Mouse (Mus musculus) right cerebral cortex, adult 18-20 months (tissue): Measurements from ENCODE around the gene Gm10378.
"Not testable (repeated sequence)": the region's sequence is repeated elsewhere in the genome, so short reads cannot be mapped to it uniquely, and the experiment has no call there.

Source experiments
- DNase-seq: peaks from one replicate; pipeline ENCODE4 v3.0.0; 2022; ENCODE audit warnings: mixed read lengths

Gene Gm10378

GRCm38 (mm10) chr14:42655638-42656037 lies at the start of gene Gm10378:
TSS of gene Gm10378 (plus strand) at chr14:42655938.
- not testable (repeated sequence) for DNase-seq

DNA sequence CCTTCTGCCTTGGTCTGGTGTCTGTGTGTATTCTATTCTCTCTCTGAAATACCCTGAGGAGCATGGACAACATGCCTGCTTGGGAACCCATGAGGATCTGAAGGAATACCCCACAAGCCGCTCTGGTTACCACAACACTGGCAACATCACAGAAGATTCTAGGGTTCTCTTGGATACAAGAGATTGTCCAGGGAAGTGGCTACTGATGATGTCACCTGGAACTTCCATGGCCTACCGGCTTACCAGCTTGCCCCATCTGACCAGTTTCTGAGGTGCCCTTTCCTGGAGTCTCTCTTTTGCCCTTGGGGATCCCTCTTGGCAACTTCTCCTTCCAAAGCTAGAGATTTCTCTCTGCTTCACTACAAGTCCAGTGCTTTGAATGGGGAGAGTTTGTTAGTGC lies 13.9 kb upstream of the Gm10378 start, which contains the start of gene Gm3633:
Gene Gm3633 (minus strand): TSS at position 101 of the 400 bp plus-strand sequence.
- not testable (repeated sequence) for DNase-seq
